Mouse (Mus musculus) heart, adult 18-20 months (tissue): ENCODE data around the gene Tacc2. TPM values are rescaled to one million over a fixed set of nuclear protein-coding genes. Genes with fewer than 3 reads are reported as not detected.

ENCODE experiments used
- DNase-seq, 2 experiments: peaks; one replicate each; pipeline ENCODE4 v3.0.0; 2021 to 2022; ENCODE audit warnings: mixed read lengths in 1 of 2
- total RNA-seq, 2 experiments: library from RNA; stranded (reverse); gene quantifications; 2 replicates each; pipeline ENCODE4 v1.2.3; 2021

Gene Tacc2
- total RNA-seq, 2 experiments from 2014 or later = 317 to 395 TPM

DNA sequence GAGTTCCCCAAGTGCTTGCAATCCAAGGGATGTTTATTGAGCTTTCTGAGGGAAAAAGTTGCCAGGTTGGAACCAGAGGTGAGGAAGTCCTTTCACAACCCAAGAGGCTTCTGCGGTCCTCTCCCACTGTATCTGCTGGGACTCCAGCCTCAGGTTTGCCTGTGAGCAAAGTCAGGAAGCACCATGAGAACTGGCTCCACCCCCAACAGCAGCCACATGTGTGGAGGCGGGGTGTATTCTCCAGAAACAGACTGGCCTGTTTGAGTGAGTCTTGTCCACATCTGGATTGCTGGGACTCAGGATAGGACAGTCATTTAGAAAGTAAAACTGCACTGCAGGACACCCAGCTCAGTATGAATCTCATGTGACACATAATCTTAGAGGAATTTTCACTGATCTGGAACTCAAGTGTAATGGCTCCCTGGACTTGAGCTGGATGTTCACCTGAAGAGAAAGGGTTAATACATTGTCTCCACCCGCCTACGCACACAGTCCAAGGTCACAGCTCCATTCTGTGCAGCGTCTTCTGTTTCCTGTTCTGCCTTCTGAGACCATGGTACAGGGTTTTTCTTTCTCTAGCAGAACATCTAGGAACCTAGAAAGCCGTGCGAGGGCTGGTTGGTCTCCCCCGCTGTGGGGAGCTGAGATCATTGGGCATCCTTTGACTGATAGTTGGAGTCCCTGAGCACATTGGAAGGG is 149.6 kb downstream of the Tacc2 start:
- DNase-seq = peak; percentile 30 to 35

DNA sequence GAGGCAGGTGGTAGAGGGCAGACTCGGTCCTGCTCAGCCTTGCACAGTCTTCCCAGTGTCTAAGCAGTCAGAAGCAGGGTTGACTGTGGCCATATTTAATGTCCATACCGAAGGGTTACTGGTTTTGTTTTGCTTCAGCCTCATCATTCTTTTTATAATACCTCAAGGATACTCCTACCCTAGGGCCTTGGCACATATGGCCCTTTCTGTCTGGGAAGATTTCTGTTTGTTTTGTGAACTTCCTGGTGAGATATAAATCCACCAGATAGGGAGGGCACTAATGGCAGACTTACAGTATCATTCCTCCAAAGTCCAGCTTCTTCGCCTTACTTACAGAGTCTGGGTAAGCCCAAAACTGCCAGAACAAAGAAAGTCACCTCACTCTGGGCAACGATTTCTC is 150.3 kb downstream of the Tacc2 start:
- DNase-seq = no peak

DNA sequence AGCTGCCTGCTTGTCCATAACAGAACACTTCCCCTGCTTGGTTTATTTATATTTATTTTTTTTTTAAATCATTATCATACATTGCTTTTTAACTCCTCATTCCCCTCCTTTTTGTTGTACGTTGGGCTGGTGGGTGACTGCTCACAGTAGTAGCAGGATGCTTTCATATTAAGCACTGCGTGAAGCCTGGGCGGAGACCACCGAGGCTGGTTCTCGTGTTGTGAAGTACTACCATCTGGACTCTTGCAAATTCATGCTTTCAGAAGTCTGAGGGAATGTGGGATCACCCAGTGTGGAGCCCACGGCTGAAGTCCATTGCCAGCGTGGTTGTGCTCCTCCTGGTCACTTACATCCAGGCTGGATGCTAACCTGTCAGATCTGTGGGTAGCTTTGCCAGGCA is 154.6 kb downstream of the Tacc2 start:
- no peak for DNase-seq

DNA sequence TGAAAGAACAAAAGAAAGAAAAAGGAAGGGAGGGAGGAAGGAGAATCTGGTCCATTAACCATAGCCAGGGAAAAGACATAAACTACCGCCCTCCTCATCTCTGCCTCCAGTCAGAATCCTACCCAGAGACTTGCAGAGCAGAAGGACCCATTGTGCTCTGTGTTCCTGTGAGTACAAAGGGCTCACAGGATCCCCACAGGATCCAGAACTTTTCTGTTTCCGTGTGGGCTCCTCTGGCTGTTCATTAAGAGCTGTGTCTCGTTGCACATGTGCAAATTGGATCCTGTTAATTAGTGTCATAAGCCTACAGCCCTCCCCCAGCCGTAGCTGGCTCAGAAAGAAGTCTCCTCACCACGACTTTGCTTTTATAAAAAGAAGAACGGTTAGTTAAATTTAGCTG is 155.7 kb downstream of the Tacc2 start:
- no peak for DNase-seq

DNA sequence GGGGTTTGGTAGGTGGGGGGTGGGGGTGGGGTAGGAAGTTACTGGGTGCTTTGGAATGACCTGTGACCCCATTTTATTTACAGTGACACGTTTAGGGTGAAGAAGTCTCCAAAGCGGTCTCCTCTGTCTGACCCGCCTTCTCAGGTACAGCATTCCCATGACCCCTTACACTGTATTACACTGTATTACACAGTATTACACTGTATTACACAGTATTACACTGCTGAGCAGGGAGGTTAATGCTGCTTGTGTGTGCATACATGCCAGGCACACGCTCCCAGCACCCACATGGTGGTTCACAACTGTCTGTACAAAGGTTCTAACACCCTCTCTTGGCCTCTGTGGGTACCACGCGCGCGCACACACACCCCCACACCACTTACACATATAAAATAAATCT is 156.2 kb downstream of the Tacc2 start:
- no peak for DNase-seq

DNA sequence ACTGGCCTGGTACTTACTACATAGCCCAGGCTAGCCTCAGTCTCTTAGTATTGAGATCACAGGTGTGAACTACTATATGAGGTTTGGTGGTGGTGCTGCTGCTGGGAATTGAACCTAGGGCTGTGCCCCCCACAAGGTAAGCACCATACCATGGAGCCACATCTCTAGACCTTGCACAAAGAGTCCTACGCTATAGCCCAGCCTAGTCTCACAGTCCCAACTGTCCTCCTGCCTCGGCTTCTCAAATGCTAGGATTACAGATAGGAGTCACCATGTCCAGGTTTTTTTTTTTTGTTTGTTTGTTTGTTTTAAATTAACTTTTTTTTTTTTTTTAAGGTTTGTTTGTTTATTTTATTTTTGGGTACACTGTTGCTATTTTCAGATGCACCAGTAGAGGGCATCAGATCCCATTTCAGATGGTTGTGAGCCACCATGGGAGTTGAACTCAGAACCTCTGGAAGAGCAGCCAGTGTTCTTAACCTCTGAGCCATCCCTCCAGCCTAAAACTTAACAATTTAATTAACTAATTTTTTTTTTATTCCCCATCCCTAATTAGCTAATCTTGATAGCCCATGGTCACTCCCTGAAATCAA is 157.1 kb downstream of the Tacc2 start:
- no peak for DNase-seq

DNA sequence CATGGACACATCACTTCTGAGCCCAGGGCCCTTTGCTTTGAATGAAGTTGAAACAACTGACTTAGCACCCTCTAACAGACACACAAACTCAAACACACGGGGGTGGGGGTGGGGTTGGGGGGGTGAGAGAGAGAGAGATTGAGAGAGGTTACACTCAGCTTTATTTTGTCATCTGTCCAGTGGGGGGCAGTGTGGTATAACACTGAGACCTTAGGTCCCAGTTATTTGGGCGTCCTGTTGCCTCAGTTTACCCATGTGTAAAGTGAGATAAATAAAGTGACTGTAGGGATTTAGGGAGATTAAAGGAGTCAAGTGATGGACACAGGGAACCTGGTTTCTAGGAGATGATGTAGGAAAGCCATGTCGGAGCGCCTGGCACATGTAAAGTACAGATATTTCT is 163.9 kb downstream of the Tacc2 start:
- no peak for DNase-seq

DNA sequence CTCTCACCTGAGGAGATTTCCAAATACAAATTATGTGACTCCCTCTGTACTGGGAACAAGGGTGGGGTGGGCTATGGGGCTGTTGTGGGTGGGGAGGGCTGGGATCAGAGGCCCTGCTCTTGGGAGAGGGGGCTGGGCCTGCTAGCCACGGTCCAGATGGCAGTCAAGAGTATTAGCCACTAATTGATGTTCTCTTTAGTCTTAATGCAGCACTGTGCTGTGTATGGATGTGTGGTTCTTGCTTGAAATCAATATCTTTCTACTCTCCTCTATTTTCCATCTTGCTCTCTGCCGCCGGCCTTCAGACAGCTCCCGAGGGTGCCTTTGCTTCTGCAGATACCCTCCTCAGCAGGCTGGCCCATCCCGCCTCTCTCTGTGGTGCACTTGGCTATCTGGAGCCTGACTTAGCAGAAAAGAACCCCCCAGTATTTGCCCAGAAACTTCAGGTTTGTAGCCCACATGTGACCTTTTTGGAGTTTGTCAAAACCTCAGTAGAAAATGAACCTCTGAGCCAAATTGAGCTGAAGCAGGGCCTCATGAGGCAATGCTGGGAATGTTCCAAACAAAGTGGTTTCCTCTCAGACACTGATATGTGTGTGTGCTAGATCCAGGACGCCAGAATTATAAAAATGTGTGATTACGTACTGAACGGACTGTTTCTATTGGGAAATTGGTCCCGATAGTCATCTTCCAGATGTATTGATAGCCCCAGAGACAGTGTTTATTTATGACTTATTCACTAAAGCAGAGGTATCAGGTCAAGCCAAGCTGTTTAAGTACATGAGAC is 166.2 kb downstream of the Tacc2 start:
- DNase-seq = no peak

DNA sequence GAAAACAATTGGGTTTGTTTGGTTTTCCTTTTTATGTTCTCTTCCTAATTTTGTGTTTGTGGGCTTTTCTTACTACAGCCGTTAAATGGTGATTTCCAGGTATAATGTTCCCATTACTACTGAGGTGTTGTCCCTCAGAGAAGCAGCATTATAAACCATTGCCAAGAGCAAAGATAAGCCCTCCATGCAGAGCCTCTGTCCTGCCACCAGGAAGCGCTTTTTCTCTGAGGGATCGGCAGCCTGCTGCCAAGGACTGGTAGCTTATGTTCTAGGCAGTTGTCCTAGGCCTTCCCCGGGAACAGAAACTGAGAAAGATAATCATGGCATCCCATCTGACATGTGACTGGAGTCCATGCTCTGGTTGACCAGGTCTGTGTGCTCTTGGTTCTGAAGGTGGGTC is 171.9 kb downstream of the Tacc2 start:
- DNase-seq = no peak

DNA sequence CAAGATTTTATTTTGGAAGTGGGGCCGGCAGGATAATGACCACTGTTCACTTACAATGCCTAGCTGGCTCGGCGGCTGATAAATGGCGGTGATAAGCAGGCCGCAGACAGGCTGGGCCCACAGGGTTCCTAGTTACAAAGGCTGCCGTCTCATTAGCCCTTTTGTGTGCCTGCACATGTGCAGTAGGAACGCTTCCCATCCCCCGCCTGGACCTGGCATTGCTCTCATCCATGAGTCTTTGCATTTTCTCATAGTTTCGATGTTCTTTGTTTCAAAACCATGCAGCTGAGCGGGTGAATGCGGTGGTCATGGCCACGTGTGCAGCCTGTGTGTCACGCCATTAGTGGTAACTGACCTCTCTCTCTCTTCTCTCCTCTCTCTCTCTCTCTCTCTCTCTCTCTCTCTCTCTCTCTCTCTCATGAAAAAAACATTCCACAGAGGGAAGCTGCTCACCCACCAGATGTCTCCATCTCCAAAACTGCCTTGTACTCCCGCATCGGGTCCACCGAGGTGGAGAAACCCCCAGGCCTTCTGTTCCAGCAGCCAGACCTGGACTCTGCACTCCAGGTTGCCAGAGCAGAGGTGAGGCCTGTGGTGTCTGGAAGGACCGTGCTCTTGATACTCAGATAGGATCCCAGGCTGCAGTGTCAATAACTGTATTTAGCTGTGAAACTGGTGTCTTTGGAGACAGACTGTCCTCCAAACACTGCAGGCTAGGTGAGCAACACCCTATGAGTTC is 173.7 kb downstream of the Tacc2 start:
- DNase-seq = no peak

DNA sequence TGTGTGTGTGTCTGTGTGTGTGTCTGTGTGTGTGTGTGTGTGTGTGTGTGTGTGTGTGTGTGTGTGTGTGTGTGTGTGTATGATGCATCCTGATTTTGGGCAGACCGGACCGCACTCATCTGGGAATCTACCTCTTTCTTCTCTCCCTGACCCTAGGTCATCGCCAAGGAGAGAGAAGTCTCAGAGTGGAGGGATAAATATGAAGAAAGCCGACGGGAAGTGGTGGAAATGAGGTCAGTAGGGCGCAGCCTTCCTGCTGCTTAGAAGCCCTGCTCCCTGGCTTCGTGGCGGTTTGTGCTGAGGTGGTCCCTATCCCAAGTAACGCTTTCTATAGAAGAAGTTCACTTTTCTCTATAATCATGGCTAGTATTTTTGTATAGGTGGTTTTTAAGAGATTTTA is 174.4 kb downstream of the Tacc2 start:
- no peak for DNase-seq

DNA sequence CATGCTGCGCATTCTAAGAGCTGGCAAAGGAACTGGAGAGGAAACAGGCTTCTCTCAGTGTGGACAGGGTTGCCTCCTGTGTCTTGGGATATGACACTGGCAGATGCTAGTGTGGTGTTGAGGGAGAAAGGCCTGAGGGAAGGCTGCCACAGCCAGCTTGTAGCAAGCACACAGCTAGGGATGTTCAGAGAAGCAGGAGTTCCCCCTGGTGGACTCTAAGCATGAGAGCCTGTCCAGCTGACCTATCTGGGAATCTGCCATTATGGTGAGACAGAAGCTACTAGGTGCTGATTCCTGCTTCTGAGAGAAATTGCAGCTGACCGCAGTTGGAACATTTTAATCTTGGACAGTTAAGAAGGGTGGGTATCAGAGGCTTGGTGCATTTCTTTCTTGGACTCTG is 177.6 kb downstream of the Tacc2 start:
- peak in 1 of 2 experiments; percentile 45 for DNase-seq

DNA sequence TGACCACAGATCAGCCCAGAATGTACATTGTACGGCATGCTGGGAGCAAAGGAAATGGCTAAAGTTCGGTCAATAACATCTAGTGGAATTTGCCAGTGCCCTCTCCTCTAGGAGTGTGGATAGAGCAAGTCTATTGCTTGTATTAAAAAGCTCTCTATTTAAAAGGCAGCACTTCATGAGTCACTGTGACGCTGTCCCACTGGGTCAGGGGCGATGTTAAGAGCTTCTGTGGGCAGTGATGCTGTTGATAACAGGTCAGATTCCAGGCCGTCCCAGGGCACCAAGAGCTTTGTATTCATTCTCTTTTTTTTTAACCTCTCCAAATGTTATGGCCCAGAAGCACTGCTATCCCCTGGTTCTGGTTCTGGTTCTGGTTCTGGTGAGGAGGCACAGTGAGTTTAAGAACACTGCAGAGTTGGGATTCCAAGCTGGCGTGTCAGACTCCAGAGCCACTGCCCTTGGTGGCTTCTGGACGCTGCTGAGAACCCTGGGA is 179.2 kb downstream of the Tacc2 start:
- no peak for DNase-seq

DNA sequence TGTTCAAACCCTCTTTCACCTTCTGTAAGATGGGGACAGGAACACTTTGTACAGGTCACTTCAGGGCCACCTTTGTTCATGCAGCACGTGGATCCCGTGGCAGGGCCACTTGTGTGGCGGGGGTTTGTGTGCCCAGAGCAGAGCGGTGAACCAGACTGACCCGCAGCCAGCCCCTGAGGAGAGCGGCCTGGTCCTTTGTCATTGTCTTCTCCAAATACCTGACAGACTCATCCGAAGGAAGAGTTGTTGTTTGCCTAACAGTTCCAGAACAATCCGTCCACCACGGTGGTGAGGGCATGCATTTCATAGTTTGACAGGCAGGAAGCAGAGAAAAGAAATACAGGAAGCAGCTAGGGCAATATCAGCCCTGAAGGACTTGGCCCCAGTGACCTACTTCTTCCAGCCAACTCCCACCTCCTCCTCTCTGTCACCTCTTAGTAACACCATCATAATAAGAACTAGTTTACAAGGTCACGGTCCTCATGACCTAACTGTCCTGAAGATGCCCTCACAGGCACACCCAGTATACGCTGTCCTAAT is 180.2 kb downstream of the Tacc2 start:
- DNase-seq = no peak

DNA sequence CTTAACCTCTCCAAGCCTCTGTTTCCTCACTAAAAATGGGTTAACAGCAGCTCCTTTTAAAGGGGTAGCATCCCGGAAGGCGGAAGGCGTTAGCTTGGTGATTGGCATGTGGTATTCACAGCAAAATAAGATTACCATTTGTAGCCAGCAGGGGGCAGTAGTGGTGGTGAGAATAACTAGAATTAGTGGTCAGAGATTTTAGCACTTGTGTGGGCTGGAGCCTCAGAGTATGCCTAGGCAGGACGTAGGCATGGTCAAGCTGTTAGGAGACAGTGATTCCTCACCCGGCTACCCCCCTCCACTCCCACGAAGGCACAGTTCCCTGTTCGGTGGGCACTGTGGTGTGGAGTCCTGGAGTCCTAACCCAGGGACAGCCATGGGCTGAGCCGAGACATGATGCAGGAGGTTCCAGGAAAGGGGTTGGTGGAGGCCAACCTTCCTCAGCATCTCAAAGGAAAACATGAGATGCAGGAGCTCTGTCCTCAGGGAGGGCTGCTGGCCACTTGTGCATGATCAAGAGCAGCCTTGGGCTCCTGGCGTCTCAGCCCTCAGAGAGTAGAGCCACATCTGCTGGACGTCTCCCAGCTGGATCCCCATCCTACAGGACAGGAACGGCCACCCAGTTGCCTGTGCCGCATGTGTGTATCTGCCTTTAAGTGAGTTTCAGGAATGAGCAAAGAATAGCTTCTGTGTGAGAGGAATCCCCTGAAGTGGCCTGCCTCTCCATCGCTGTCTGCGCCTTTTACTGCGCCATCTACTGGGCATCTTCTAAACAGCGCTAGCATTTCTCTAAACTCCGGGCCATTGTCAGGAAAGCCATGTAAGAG is 185.0 kb downstream of the Tacc2 start:
- peak; percentile 58 to 83 for DNase-seq

DNA sequence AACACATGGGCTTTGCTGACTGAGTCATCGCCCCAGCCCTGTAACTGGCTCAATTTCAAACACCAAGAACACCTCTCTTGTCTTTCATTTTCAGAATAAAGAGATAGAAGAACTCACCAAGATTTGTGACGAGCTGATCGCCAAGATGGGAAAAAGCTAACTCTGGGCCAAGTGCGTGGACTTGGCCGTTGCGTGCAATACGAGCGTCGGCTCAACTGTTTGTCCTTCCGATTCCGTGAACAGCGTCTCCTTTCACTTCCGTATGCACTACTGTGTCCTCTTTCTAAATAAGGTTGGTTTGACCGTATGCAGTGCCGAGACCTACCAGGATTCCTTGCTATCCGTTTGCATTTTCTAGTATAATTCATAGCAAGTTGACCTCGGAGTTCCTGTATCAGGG is 186.9 kb downstream of the Tacc2 start:
- DNase-seq = no peak

DNA sequence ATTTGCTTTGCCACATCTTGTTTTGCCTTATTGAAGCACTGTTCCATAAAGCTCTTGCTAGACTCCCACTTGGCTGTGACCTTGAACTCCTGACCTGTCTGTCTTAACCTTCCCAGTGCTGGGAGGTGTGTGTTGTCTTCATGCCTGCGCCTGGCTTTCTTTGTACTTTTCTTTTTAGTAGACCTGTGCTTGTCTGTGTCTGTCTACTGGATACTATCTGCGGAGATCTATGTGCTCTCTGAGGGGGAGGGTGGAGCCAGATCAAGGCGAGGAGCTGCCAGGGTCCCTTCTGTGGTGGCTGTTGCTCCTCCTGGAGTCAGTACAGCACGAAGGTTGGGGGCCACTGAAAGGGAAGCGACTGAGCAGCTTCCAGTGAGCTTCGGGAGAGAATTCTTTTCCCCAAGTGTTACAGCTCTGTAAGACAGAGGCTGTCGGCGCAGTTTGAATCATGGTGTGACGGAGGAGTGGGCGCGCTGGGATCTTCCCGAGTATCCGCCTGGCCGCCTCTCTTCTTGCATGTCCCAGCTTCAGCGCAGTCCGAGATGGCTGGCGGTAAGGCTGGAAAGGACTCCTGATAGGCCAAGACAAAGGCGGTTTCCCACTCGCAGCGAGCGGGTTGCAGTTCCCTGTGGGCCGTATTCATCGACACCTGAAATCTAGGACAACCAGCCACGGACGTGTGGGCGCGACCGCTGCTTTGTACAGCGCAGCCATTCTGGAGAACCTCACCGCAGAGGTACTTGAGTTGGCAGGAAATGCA is 189.4 kb downstream of the Tacc2 start:
- no peak for DNase-seq

DNA sequence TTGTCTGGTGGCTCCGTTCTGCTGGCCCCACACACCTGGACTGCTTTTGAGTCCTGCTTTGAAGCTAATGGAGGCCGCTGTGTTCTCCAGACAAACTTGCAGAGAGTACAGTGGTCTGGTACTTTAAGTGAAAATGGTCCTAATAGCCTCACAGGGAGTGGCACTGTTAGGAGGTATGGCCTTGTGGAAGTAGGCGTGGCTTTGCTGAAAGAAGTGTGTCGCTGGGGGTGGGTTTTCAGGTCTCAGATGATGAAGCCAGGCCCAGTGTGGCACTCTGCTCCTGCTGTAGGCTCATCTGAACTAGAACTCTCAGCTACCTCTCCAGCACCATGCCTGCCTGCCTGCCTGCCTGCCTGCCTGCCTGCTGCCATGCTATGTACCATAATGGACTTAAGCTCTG is 190.9 kb downstream of the Tacc2 start:
- no peak for DNase-seq

DNA sequence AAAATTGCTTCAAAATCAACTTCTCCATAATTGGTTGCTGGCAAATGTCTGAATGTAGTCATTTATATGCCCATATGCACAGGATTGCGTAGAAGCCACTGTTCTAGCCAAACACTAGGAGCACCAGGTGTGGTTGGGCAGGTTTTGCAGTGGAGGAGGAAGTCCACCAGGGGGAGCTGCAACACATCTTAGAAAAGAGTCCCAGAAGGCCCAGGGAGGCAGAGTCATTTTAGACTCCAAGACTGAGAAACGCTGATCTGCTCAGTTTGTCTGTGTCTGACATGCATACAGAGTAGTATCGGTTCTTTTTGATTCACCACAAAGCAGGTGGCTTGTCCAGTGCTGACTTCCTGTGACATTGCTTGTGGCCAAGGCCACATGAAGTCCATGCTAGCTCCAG is 193.5 kb downstream of the Tacc2 start:
- DNase-seq = peak; percentile 65 to 87

DNA sequence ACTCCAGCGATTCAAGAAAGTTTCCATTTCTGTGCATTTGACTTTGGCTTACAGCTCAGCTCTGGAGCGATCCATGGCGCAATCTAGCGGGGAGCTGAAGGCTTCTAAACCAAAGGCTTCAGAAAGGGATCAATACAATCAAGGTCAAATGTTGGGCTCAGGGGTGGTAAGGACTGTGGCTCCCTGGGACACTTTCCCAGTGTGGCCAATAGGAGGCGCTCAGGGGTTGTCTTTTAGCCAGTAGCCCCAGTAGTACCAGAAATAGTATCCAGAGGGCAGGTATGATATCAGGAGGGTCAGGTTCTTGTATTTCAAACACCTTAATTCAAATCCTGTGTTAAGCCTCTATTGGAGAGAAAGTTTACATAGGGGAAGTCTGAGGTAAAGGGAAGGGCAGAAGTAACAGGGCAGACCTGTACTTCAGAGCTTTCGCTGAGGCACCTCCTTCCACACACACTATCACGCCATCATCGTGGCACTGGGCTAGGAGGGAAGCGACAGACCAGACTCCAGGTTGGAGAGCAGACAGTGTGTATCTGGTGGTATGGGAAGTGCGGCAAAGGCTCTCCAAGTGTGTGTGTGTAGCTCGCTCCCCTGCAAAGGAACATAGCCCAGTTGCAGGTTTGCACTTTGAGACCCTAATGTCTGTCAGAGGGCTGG is 196.1 kb downstream of the Tacc2 start:
- DNase-seq = peak in 1 of 2 experiments; percentile 53
